Mouse (Mus musculus) heart, embryonic 12.5 days (tissue): ENCODE results near the gene Sycn. TPM values are rescaled to one million over a fixed set of nuclear protein-coding genes. Genes with fewer than 3 reads are reported as not detected.
A peak's percentile ranks its signal among the peaks of the same experiment; 100 is the strongest.

ENCODE experiments used
- ATAC-seq: fragments of 200-750 bp; cut with Nextera tagmentation; 2 replicates; pipeline ENCODE4 v1.8.0; 2017; ENCODE audit warnings: moderate TSS enrichment, moderate library complexity; ENCODE audit not compliant: insufficient number of reproducible peaks, low FRiP score
- H3K27ac ChIP-seq: fragments of 300-500 bp; sonication (generic); 2 replicates; pipeline ENCODE4 v1.5.1; 2016; ENCODE audit warnings: mild to moderate bottlenecking, moderate library complexity; ENCODE audit not compliant: poor library complexity, severe bottlenecking
- H3K27me3 ChIP-seq: fragments of 300-500 bp; sonication (generic); replicated peaks from 2 replicates; pipeline ENCODE4 v1.6.1; 2016; ENCODE audit warnings: mild to moderate bottlenecking, moderate library complexity
- H3K36me3 ChIP-seq: fragments of 300-500 bp; sonication (generic); 2 replicates; pipeline ENCODE4 v1.6.1; 2016; ENCODE audit warnings: mild to moderate bottlenecking, moderate library complexity
- H3K4me1 ChIP-seq: fragments of 300-500 bp; sonication (generic); replicated peaks from 2 replicates; pipeline ENCODE4 v1.6.1; 2016; ENCODE audit warnings: mild to moderate bottlenecking
- H3K4me2 ChIP-seq: fragments of 300-500 bp; sonication (generic); 2 replicates; pipeline ENCODE4 v1.6.1; 2016; ENCODE audit warnings: mild to moderate bottlenecking, moderate library complexity
- H3K4me3 ChIP-seq: fragments of 300-500 bp; sonication (generic); 2 replicates; pipeline ENCODE4 v1.5.1; 2016; ENCODE audit warnings: mild to moderate bottlenecking
- H3K9ac ChIP-seq: fragments of 300-500 bp; sonication (generic); 2 replicates; pipeline ENCODE4 v1.6.1; 2016; ENCODE audit warnings: mild to moderate bottlenecking, moderate library complexity
- H3K9me3 ChIP-seq: fragments of 300-500 bp; sonication (generic); replicated peaks from 2 replicates; pipeline ENCODE4 v1.6.1; 2016; ENCODE audit warnings: mild to moderate bottlenecking, moderate library complexity
- WGBS: fragments of 180-500 bp; shearing (Covaris S2); methylation state at CpG from one replicate; pipeline ENCODE4 v1.1.7; 2016; 5-methylcytosine and 5-hydroxymethylcytosine counted together
- microRNA-seq: library from miRNA; unstranded; fragments of <30 nt; microRNA quantifications from one replicate; pipeline ENCODE4, GENCODE M21; 2017
- polyA plus RNA-seq: library from polyadenylated mRNA; unstranded; fragments of >200 nt; fragmentation: Nextera tagmentation; extraction: Ambion mirVana; gene quantifications from 2 replicates; pipeline ENCODE4 v1.2.1, GENCODE M21; 2016

Gene Sycn
- polyA plus RNA-seq, 1 experiment from 2014 or later: not detected

GRCm38 (mm10) chr7:28586663-28587411 is 46.2 kb downstream of the Sycn start:
- Histone ChIP-seq H3K4me2 (peak overlapping the region; percentile 32; the same call in 1 of the 2 replicates), H3K27ac (peak overlapping the region; percentile 79), H3K4me1 (peaks cover 80% of the 10 kb centered on the region), H3K9me3 (no peaks in the 10 kb centered on the region), H3K27me3 (no peaks in the 10 kb centered on the region), H3K9ac (peak overlapping the region; percentile 44; the same call in 1 of the 2 replicates), H3K36me3 (no peaks in the 10 kb centered on the region), H3K4me3 (no peak overlapping the region)
- peak; percentile 15; the same call in 1 of the 2 replicates for ATAC-seq
- 42% methylated on average over 6 of the region's 6 CpGs for WGBS

- peak; percentile 52 for ATAC-seq
- Histone ChIP-seq H3K9ac (peak overlapping the region; percentile 44; the same call in 1 of the 2 replicates), H3K27ac (peak overlapping the region; percentile 79), H3K4me2 (peak overlapping the region; percentile 32), H3K36me3 (no peaks in the 10 kb centered on the region), H3K4me1 (peaks cover 82% of the 10 kb centered on the region), H3K4me3 (no peak overlapping the region), H3K27me3 (no peaks in the 10 kb centered on the region), H3K9me3 (no peaks in the 10 kb centered on the region)
Observed at GRCm38 (mm10) chr7:28587644-28588043, 47.0 kb downstream of the Sycn start.

Small RNAs within 50 kb of the gene (microRNA-seq; reads per million reads assigned to microRNA genes)
- not detected for gene Mir7049

Other genes with a start within 250 kb of the Sycn start
- not detected in 2 replicates for gene Selenov, start 249.7 kb upstream of the Sycn start, polyA plus RNA-seq
- 0.26 TPM in 1 of 2 replicates, not detected in the other for gene Dll3, start 238.6 kb upstream of the Sycn start, polyA plus RNA-seq
- 133 and 136 TPM in 2 replicates for gene Timm50, start 228.8 kb upstream of the Sycn start, polyA plus RNA-seq
- gene Supt5, start 202.1 kb upstream of the Sycn start, polyA plus RNA-seq: 73.4 and 76.7 TPM in 2 replicates
- 629 and 630 TPM in 2 replicates for gene Rps16, start 190.2 kb upstream of the Sycn start, polyA plus RNA-seq
- gene Plekhg2, start 168.3 kb upstream of the Sycn start, polyA plus RNA-seq: 58.0 and 65.3 TPM in 2 replicates
- 15.9 and 16.5 TPM in 2 replicates for gene Zfp36, start 160.6 kb upstream of the Sycn start, polyA plus RNA-seq
- gene Med29, start 148.2 kb upstream of the Sycn start, polyA plus RNA-seq: 45.4 and 46.5 TPM in 2 replicates
- 68.5 and 70.4 TPM in 2 replicates for gene Paf1, start 147.9 kb upstream of the Sycn start, polyA plus RNA-seq
- gene Gmfg, start 103.4 kb upstream of the Sycn start, polyA plus RNA-seq: 4.9 and 5.4 TPM in 2 replicates
- gene Lrfn1, start 88.9 kb upstream of the Sycn start, polyA plus RNA-seq: 1.5 and 2.0 TPM in 2 replicates
- not detected in 2 replicates for gene Ifnl2, start 30.4 kb upstream of the Sycn start, polyA plus RNA-seq
- not detected in 2 replicates for gene Ifnl3, start 18.0 kb upstream of the Sycn start, polyA plus RNA-seq
- not detected in 2 replicates for gene Nccrp1, start 6.4 kb downstream of the Sycn start, polyA plus RNA-seq
- 29.0 and 29.5 TPM in 2 replicates for gene Samd4b, start 57.3 kb downstream of the Sycn start, polyA plus RNA-seq
- gene Pak4, start 57.3 kb downstream of the Sycn start, polyA plus RNA-seq: 32.7 TPM in 2 replicates
- not detected in 2 replicates for gene Acp7, start 90.4 kb downstream of the Sycn start, polyA plus RNA-seq
- gene Fbxo27, start 152.0 kb downstream of the Sycn start, polyA plus RNA-seq: 3.4 and 4.7 TPM in 2 replicates
- gene Fbxo17, start 175.9 kb downstream of the Sycn start, polyA plus RNA-seq: 9.9 and 10.4 TPM in 2 replicates
- 116 TPM in 2 replicates for gene Mrps12, start 200.9 kb downstream of the Sycn start, polyA plus RNA-seq
- gene Sars2, start 201.1 kb downstream of the Sycn start, polyA plus RNA-seq: 23.2 and 27.3 TPM in 2 replicates
- gene Ccer2, start 215.3 kb downstream of the Sycn start, polyA plus RNA-seq: not detected in 2 replicates
- 46.6 and 49.0 TPM in 2 replicates for gene Sirt2, start 225.8 kb downstream of the Sycn start, polyA plus RNA-seq
- 30.0 and 32.1 TPM in 2 replicates for gene Nfkbib, start 226.6 kb downstream of the Sycn start, polyA plus RNA-seq
- gene Rinl, start 248.1 kb downstream of the Sycn start, polyA plus RNA-seq: 2.7 and 2.8 TPM in 2 replicates